9 mouse cellular contexts compared by ENCODE assay signal in genomic region chr6:4740511-4740910, GRCm38 (mm10). TPM values are rescaled to one million over a fixed set of nuclear protein-coding genes. Genes with fewer than 3 reads are reported as not detected.
DNase-seq lines count a peak whose midpoint lies in the region; ATAC-seq and TF ChIP-seq lines count a peak whose summit lies in the region.
"Had no signal": no experiment of that assay in that cellular context is flagged by ENCODE, and none has a peak within 500 bp of the region (broad histone marks: within the 10 kb centered on the region; RNA-seq: fewer than 3 reads in every experiment).

No protein-coding gene starts in this region.

- H3K27ac ChIP-seq in gastrocnemius, adult 2 months, result no peak overlapping the region
- H3K27ac ChIP-seq in hindbrain, postnatal 0 days, result no peak overlapping the region

- no peaks in the 10 kb centered on the region for H3K9me3 ChIP-seq in hindbrain, postnatal 0 days (ENCODE audit: low read length)

- H3K4me3 ChIP-seq in gastrocnemius, adult 2 months, result no peak overlapping the region
- H3K4me3 ChIP-seq in hindbrain, postnatal 0 days (ENCODE audit: low read length), result no peak overlapping the region

- no peaks in the 10 kb centered on the region for H3K27me3 ChIP-seq in hindbrain, postnatal 0 days (ENCODE audit: insufficient read depth, low read length)

- no peak for TF ChIP-seq CTCF in gastrocnemius, adult 2 months (IDR thresholded peaks at IDR 0.05)
- TF ChIP-seq CTCF in hindbrain, postnatal 0 days (IDR thresholded peaks at IDR 0.05; ENCODE audit: low read depth), result no peak

- DNase-seq in kidney, postnatal 10 days, result peak; percentile 22
- DNase-seq in kidney, adult 18-20 months, result no peak
- peak; percentile 28 for DNase-seq in cerebellum, adult 8-10 months
- peak; percentile 67 for DNase-seq in gastrocnemius, adult 2 months
- DNase-seq in hindbrain, postnatal 0 days (ENCODE audit: low spot score), result peak; percentile 79
- DNase-seq in lung, postnatal 36 days, result peak; percentile 69
- no peak for DNase-seq in ovary, postnatal 10 days (ENCODE audit: low spot score)
- DNase-seq in urinary bladder, postnatal 4 days (ENCODE audit: low spot score in 2 of 2), result no peak

- intact Hi-C loops in gastrocnemius, adult 2 months (cut with DNase I), result loop anchor here (10.0 kb wide), 1 partner anchor 186 kb away; no protein-coding TSS in a partner anchor

- no peak overlapping the region; the same call in 1 of the 2 replicates for H3K4me2 ChIP-seq in hindbrain, postnatal 0 days (ENCODE audit: low read depth, low read length)

- H3K36me3 ChIP-seq in hindbrain, postnatal 0 days (ENCODE audit: insufficient read depth, low read length), result no peaks in the 10 kb centered on the region

- H3K4me1 ChIP-seq in hindbrain, postnatal 0 days (ENCODE audit: insufficient read depth, low read length), result no peaks in the 10 kb centered on the region

- ATAC-seq in hindbrain, postnatal 0 days, result no peak

- no peak overlapping the region for H3K9ac ChIP-seq in hindbrain, postnatal 0 days (replicated peaks; ENCODE audit: low read length)

- WGBS in hindbrain, postnatal 0 days, result 16% methylated on average over 6 of the region's 6 CpGs

RNA-seq across cellular contexts. Expression of gene Sgce, which starts 6.5 kb away (rescaled TPM):
- total RNA-seq in gastrocnemius, adult 2 months (2021), result 10 to 100 TPM in 1 of 2 experiments, 1 to 10 TPM in 1; 9.3 to 10.9 TPM
- 25.5 and 29.7 TPM in 2 replicates for total RNA-seq in hindbrain, postnatal 0 days (2014; rRNA removed)
- 46.2 and 51.3 TPM in 2 replicates for polyA plus RNA-seq in hindbrain, postnatal 0 days (2015; fragmentation: Nextera tagmentation; extraction: Ambion mirVana)
- total RNA-seq: MEL had no signal

RNA-seq across cellular contexts. Expression of gene Peg10, which starts 6.6 kb away (rescaled TPM):
- total RNA-seq in gastrocnemius, adult 2 months (2021), result 1 to 10 TPM; 1.1 to 1.5 TPM
- 58.1 and 59.6 TPM in 2 replicates for total RNA-seq in hindbrain, postnatal 0 days (2014; rRNA removed)
- 3.9 and 4.0 TPM in 2 replicates for polyA plus RNA-seq in hindbrain, postnatal 0 days (2015; fragmentation: Nextera tagmentation; extraction: Ambion mirVana)
- total RNA-seq: MEL had no signal

Comparison
In these comparisons a context has a peak if more than half of its experiments do, and no peak if none do; other contexts are left out.
1. DNase-seq: peak in kidney, postnatal 10 days (single experiment), cerebellum, adult 8-10 months (single experiment), gastrocnemius, adult 2 months (single experiment), hindbrain, postnatal 0 days (single experiment) and lung, postnatal 36 days (single experiment); none in kidney, adult 18-20 months (single experiment), ovary, postnatal 10 days (single experiment) and urinary bladder, postnatal 4 days (0 of 2).
2. RNA of gene Peg10, which starts 6.6 kb away (total RNA-seq): 58.1 to 59.6 TPM in hindbrain, postnatal 0 days; 1.1 to 1.5 TPM in gastrocnemius, adult 2 months; every median in the first group is over 10 times any median in the second.